Mouse (Mus musculus): ENCODE measurements around the gene Olfr332. TPM values are rescaled to one million over a fixed set of nuclear protein-coding genes. Genes with fewer than 3 reads are reported as not detected.

Olfr332 gene
- polyA plus RNA-seq, 1 experiment from 2014 or later = not detected

Other genes starting within 250 kb of the Olfr332 start
- gene 4930438A08Rik, start 217.8 kb downstream of the Olfr332 start, polyA plus RNA-seq (2016; fragmentation: Nextera tagmentation; extraction: Ambion mirVana) = 0.14 TPM in 1 of 2 replicates, not detected in the other
- 26.4 and 28.5 TPM in 2 replicates for gene Zfp692, start 185.5 kb downstream of the Olfr332 start, polyA plus RNA-seq (2016; fragmentation: Nextera tagmentation; extraction: Ambion mirVana)
- gene Zfp672, start 162.2 kb downstream of the Olfr332 start, polyA plus RNA-seq (2016; fragmentation: Nextera tagmentation; extraction: Ambion mirVana) = 33.9 and 35.9 TPM in 2 replicates
- 50.6 and 51.0 TPM in 2 replicates for gene Sh3bp5l, start 161.8 kb downstream of the Olfr332 start, polyA plus RNA-seq (2016; fragmentation: Nextera tagmentation; extraction: Ambion mirVana)
- not detected in 2 replicates for gene Lypd8, start 113.5 kb downstream of the Olfr332 start, polyA plus RNA-seq (2016; fragmentation: Nextera tagmentation; extraction: Ambion mirVana)
- not detected in 2 replicates for gene 1810065E05Rik, start 71.4 kb downstream of the Olfr332 start, polyA plus RNA-seq (2016; fragmentation: Nextera tagmentation; extraction: Ambion mirVana)
- gene Gm12253, start 60.0 kb downstream of the Olfr332 start, polyA plus RNA-seq (2016; fragmentation: Nextera tagmentation; extraction: Ambion mirVana) = not detected in 2 replicates
- gene Lypd9, start 39.6 kb downstream of the Olfr332 start, polyA plus RNA-seq (2016; fragmentation: Nextera tagmentation; extraction: Ambion mirVana) = not detected in 2 replicates
- not detected in 2 replicates for gene Olfr30, start 30.3 kb downstream of the Olfr332 start, polyA plus RNA-seq (2016; fragmentation: Nextera tagmentation; extraction: Ambion mirVana)
- gene Olfr331, start 10.0 kb upstream of the Olfr332 start, polyA plus RNA-seq (2016; fragmentation: Nextera tagmentation; extraction: Ambion mirVana) = not detected in 2 replicates
- gene Olfr330, start 42.3 kb upstream of the Olfr332 start, polyA plus RNA-seq (2016; fragmentation: Nextera tagmentation; extraction: Ambion mirVana) = not detected in 2 replicates
- not detected in 2 replicates for gene Olfr329-ps, start 53.9 kb upstream of the Olfr332 start, polyA plus RNA-seq (2016; fragmentation: Nextera tagmentation; extraction: Ambion mirVana)
- 0.08 and 0.14 TPM in 2 replicates for gene Olfr328, start 63.1 kb upstream of the Olfr332 start, polyA plus RNA-seq (2016; fragmentation: Nextera tagmentation; extraction: Ambion mirVana)
- not detected in 2 replicates for gene Olfr224, start 78.0 kb upstream of the Olfr332 start, polyA plus RNA-seq (2016; fragmentation: Nextera tagmentation; extraction: Ambion mirVana)
- not detected in 2 replicates for gene Olfr325, start 85.2 kb upstream of the Olfr332 start, polyA plus RNA-seq (2016; fragmentation: Nextera tagmentation; extraction: Ambion mirVana)
- not detected in 2 replicates for gene Olfr324, start 102.6 kb upstream of the Olfr332 start, polyA plus RNA-seq (2016; fragmentation: Nextera tagmentation; extraction: Ambion mirVana)
- not detected in 2 replicates for gene 2210407C18Rik, start 123.5 kb upstream of the Olfr332 start, polyA plus RNA-seq (2016; fragmentation: Nextera tagmentation; extraction: Ambion mirVana)
- not detected in 2 replicates for gene Olfr323, start 137.9 kb upstream of the Olfr332 start, polyA plus RNA-seq (2016; fragmentation: Nextera tagmentation; extraction: Ambion mirVana)
- 0.13 and 0.28 TPM in 2 replicates for gene Trim58, start 147.9 kb upstream of the Olfr332 start, polyA plus RNA-seq (2016; fragmentation: Nextera tagmentation; extraction: Ambion mirVana)
- gene Olfr322, start 166.2 kb upstream of the Olfr332 start, polyA plus RNA-seq (2016; fragmentation: Nextera tagmentation; extraction: Ambion mirVana) = not detected in 2 replicates
- not detected in 2 replicates for gene Olfr320, start 188.5 kb upstream of the Olfr332 start, polyA plus RNA-seq (2016; fragmentation: Nextera tagmentation; extraction: Ambion mirVana)
- gene Olfr319, start 206.6 kb upstream of the Olfr332 start, polyA plus RNA-seq (2016; fragmentation: Nextera tagmentation; extraction: Ambion mirVana) = not detected in 2 replicates
- gene Olfr318, start 231.5 kb upstream of the Olfr332 start, polyA plus RNA-seq (2016; fragmentation: Nextera tagmentation; extraction: Ambion mirVana) = not detected in 2 replicates
- gene Olfr317, start 246.7 kb upstream of the Olfr332 start, polyA plus RNA-seq (2016; fragmentation: Nextera tagmentation; extraction: Ambion mirVana) = not detected in 2 replicates

All from midbrain, embryonic 12.5 days (tissue).